Mouse (Mus musculus): ENCODE results near the gene Cops9. TPM values are rescaled to one million over a fixed set of nuclear protein-coding genes. Genes with fewer than 3 reads are reported as not detected.

The Cops9 gene
- polyA plus RNA-seq, 1 experiment from 2014 or later: 661 TPM

DNA sequence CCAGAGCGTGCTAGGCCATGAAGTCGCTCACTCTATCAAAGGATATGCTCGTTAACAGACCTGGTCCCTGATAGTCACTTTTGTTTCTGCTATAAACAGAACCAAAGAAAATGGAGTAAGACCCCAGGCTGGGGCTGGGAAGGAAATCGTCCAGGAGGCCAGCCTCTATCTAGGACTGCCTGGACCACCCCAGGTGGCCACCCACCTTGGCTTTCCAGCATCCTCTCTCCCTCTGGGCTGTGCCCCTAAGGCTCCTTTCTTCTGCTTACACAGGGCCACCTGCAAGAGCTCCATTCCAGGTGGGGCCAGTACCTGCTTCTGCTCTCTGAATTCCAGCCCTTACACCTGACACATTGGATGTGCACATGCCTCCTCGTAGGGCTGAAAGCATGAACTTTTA lies 9.6 kb downstream of the Cops9 start:
- no peak for ATAC-seq (ENCODE audit: low FRiP score)
- Histone ChIP-seq H3K36me3 (peaks cover 17% of the 10 kb centered on the region), H3K9ac (replicated peaks) (no peak overlapping the region), H3K27ac (replicated peaks) (no peak overlapping the region), H3K4me2 (no peak overlapping the region), H3K4me1 (peaks cover 11% of the 10 kb centered on the region; the same call in 1 of the 2 replicates), H3K27me3 (replicated peaks) (no peaks in the 10 kb centered on the region), H3K4me3 (replicated peaks) (no peak overlapping the region), H3K9me3 (replicated peaks) (no peaks in the 10 kb centered on the region)
- 86% methylated on average over 5 of the region's 5 CpGs for WGBS

GRCm38 (mm10) chr1:92628227-92628626 lies 13.6 kb downstream of the Cops9 start:
- H3K4me3 ChIP-seq (replicated peaks): no peak overlapping the region

GRCm38 (mm10) chr1:92618360-92618759 lies 23.4 kb downstream of the Cops9 start:
- no peak overlapping the region for H3K27ac ChIP-seq (replicated peaks)
- no peaks in the 10 kb centered on the region for H3K36me3 ChIP-seq
- H3K4me2 ChIP-seq: no peak overlapping the region
- H3K27me3 ChIP-seq (replicated peaks): no peaks in the 10 kb centered on the region; the same call in 1 of the 2 replicates
- H3K4me3 ChIP-seq (replicated peaks): no peak overlapping the region
- H3K4me1 ChIP-seq: no peaks in the 10 kb centered on the region
- no peak overlapping the region for H3K9ac ChIP-seq (replicated peaks)
- WGBS: 68% methylated on average over 4 of the region's 4 CpGs
- no peaks in the 10 kb centered on the region for H3K9me3 ChIP-seq (replicated peaks)
- ATAC-seq (ENCODE audit: low FRiP score): no peak

More at GRCm38 (mm10) chr1:92628227-92628626, 13.6 kb downstream of the Cops9 start:
- Histone ChIP-seq H3K36me3 (no peaks in the 10 kb centered on the region), H3K27me3 (replicated peaks) (no peaks in the 10 kb centered on the region), H3K4me2 (no peak overlapping the region), H3K9ac (replicated peaks) (no peak overlapping the region), H3K9me3 (replicated peaks) (no peaks in the 10 kb centered on the region), H3K4me1 (peaks cover 6% of the 10 kb centered on the region; the same call in 1 of the 2 replicates), H3K27ac (replicated peaks) (no peak overlapping the region)
- 36% methylated on average over 4 of the region's 4 CpGs for WGBS
- no peak for ATAC-seq (ENCODE audit: low FRiP score)

- no peak within 1 kb of the TSS for H3K4me2 ChIP-seq
- H3K27me3 ChIP-seq (replicated peaks): no peaks in the 10 kb centered on the region; the same call in none of the 2 replicates
- no peaks in the 10 kb centered on the region for H3K36me3 ChIP-seq
- no peaks in the 10 kb centered on the region for H3K4me1 ChIP-seq
- no peak within 1 kb of the TSS for H3K9ac ChIP-seq (replicated peaks)
- WGBS: 41% methylated on average over 2 of the region's 2 CpGs
- no peak within 1 kb of the TSS for H3K4me3 ChIP-seq (replicated peaks)
- no peak for ATAC-seq (ENCODE audit: low FRiP score)
- H3K27ac ChIP-seq (replicated peaks): no peak within 1 kb of the TSS
- H3K9me3 ChIP-seq (replicated peaks): no peaks in the 10 kb centered on the region
These were observed 24.3 kb downstream of the Cops9 start, which contains the start of gene Olfr12 for GRCm38 (mm10) chr1:92617488-92617887. Gene Olfr12, plus strand, starts transcription at chr1:92617788.

- H3K27ac ChIP-seq (replicated peaks): no peak overlapping the region
- H3K4me2 ChIP-seq: no peak overlapping the region
- no peak overlapping the region for H3K4me3 ChIP-seq (replicated peaks)
- H3K36me3 ChIP-seq: no peaks in the 10 kb centered on the region
- H3K9ac ChIP-seq (replicated peaks): no peak overlapping the region
- H3K27me3 ChIP-seq (replicated peaks): peaks cover 3% of the 10 kb centered on the region
- no peaks in the 10 kb centered on the region for H3K4me1 ChIP-seq
- H3K9me3 ChIP-seq (replicated peaks): no peaks in the 10 kb centered on the region
- 82% methylated on average over 1 of the region's 1 CpGs for WGBS
- no peak for ATAC-seq (ENCODE audit: low FRiP score)
These were observed 25.7 kb downstream of the Cops9 start for GRCm38 (mm10) chr1:92616046-92616445.

DNA sequence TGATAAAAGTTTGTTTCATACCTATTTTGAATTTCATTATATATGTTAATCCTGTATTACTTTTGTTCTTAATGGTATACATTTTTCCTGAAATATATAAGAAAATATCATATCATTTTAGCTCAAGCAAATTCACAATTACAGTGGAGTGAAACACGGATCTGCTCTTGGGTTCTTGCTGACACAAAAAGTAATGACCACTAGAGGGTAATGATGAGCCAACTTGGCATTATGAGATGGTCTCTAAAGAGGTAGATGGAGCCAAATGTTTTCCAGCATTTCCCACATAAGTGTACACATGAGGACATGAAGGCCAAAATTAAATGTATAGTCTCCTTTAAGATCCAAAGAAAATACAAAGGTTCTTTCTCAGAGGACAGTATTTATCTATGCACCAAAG lies 27.3 kb downstream of the Cops9 start:
- H3K4me2 ChIP-seq: no peak overlapping the region
- ATAC-seq (ENCODE audit: low FRiP score): no peak
- no peaks in the 10 kb centered on the region for H3K4me1 ChIP-seq
- peaks cover 5% of the 10 kb centered on the region; the same call in 1 of the 2 replicates for H3K27me3 ChIP-seq (replicated peaks)
- no peaks in the 10 kb centered on the region for H3K36me3 ChIP-seq
- WGBS: 11% methylated on average over 1 of the region's 1 CpGs
- no peak overlapping the region for H3K27ac ChIP-seq (replicated peaks)
- no peak overlapping the region for H3K4me3 ChIP-seq (replicated peaks)
- H3K9me3 ChIP-seq (replicated peaks): no peaks in the 10 kb centered on the region
- no peak overlapping the region for H3K9ac ChIP-seq (replicated peaks)

DNA sequence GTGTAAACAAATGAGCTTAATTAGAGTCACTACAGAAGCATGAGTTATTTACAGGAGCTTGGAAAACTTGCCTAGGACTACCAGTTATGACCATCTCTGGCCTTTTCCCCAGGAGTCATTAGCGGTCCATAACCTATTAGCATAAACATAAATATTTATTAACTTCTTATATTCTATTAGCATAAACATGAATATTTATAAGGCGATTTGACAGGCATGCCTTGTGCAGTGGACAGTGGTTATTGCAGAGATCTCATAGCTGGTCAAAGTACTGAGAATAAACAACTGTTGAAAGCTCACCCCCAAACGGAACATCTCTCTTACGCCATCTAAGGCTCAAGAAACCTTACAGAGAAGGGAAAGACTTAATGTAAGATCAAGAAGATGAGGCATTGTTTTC lies 28.6 kb downstream of the Cops9 start:
- Histone ChIP-seq H3K9ac (replicated peaks) (no peak overlapping the region), H3K36me3 (no peaks in the 10 kb centered on the region), H3K9me3 (replicated peaks) (no peaks in the 10 kb centered on the region), H3K4me1 (no peaks in the 10 kb centered on the region), H3K4me2 (no peak overlapping the region), H3K4me3 (replicated peaks) (no peak overlapping the region), H3K27me3 (replicated peaks) (peaks cover 8% of the 10 kb centered on the region; the same call in 1 of the 2 replicates), H3K27ac (replicated peaks) (no peak overlapping the region)
- ATAC-seq (ENCODE audit: low FRiP score): no peak
- 37% methylated on average over 4 of the region's 4 CpGs for WGBS

- Histone ChIP-seq H3K27ac (replicated peaks) (no peak overlapping the region), H3K9me3 (replicated peaks) (no peaks in the 10 kb centered on the region), H3K36me3 (no peaks in the 10 kb centered on the region), H3K9ac (replicated peaks) (no peak overlapping the region), H3K27me3 (replicated peaks) (peaks cover 8% of the 10 kb centered on the region; the same call in 1 of the 2 replicates), H3K4me1 (no peaks in the 10 kb centered on the region), H3K4me2 (no peak overlapping the region), H3K4me3 (replicated peaks) (no peak overlapping the region)
- ATAC-seq (ENCODE audit: low FRiP score): 0 out of 2 replicates have a peak, but pooled peaks have one; percentile 57
- WGBS: 9% methylated on average over 5 of the region's 5 CpGs
These were observed 30.8 kb downstream of the Cops9 start for GRCm38 (mm10) chr1:92611008-92611407.

GRCm38 (mm10) chr1:92607711-92608110 lies 34.1 kb downstream of the Cops9 start:
- WGBS: 85% methylated on average over 4 of the region's 4 CpGs
- H3K36me3 ChIP-seq: no peaks in the 10 kb centered on the region
- no peak overlapping the region for H3K27ac ChIP-seq (replicated peaks)

DNA sequence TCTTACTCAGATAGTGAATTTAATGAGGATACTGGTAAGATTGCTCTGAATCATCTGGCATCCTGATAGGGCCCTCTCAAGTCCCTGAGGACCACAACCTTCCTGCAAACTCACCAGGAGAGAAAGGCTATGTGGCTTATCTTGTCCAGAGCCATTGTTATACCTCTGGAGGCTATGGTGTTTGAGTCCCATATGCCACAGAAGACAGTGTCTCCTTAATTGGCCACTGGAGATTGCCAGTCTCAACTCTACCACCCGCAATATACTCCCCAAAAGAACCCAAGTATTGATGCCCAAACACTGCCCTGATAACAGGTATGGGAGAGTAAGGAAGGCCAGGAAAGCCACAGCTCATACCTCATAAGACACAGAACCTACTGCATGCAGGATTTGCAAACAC lies 36.3 kb downstream of the Cops9 start, which contains the start of gene Olfr1410:
Olfr1410 (plus strand) TSS at position 301 of the 400 bp plus-strand sequence.
- H3K4me1 ChIP-seq: no peaks in the 10 kb centered on the region
- H3K27me3 ChIP-seq (replicated peaks): peaks cover 6% of the 10 kb centered on the region; the same call in 1 of the 2 replicates
- H3K4me3 ChIP-seq (replicated peaks): no peak within 1 kb of the TSS
- no peak for ATAC-seq (ENCODE audit: low FRiP score)
- no peak within 1 kb of the TSS for H3K4me2 ChIP-seq
- H3K27ac ChIP-seq (replicated peaks): no peak within 1 kb of the TSS
- H3K9ac ChIP-seq (replicated peaks): no peak within 1 kb of the TSS
- 95% methylated on average over 1 of the region's 1 CpGs for WGBS
- no peaks in the 10 kb centered on the region for H3K9me3 ChIP-seq (replicated peaks)
- no peaks in the 10 kb centered on the region for H3K36me3 ChIP-seq

More at GRCm38 (mm10) chr1:92607711-92608110, 34.1 kb downstream of the Cops9 start:
- no peak overlapping the region for H3K4me3 ChIP-seq (replicated peaks)
- no peak overlapping the region for H3K4me2 ChIP-seq
- H3K9me3 ChIP-seq (replicated peaks): no peaks in the 10 kb centered on the region
- ATAC-seq (ENCODE audit: low FRiP score): no peak
- H3K9ac ChIP-seq (replicated peaks): no peak overlapping the region
- peaks cover 8% of the 10 kb centered on the region; the same call in 1 of the 2 replicates for H3K27me3 ChIP-seq (replicated peaks)
- H3K4me1 ChIP-seq: no peaks in the 10 kb centered on the region

GRCm38 (mm10) chr1:92596019-92596418 lies 45.8 kb downstream of the Cops9 start:
- H3K4me2 ChIP-seq: no peak overlapping the region
- H3K9ac ChIP-seq (replicated peaks): no peak overlapping the region
- H3K4me3 ChIP-seq (replicated peaks): no peak overlapping the region
- WGBS: 94% methylated on average over 3 of the region's 3 CpGs
- H3K27me3 ChIP-seq (replicated peaks): no peaks in the 10 kb centered on the region
- H3K4me1 ChIP-seq: no peaks in the 10 kb centered on the region
- H3K36me3 ChIP-seq: no peaks in the 10 kb centered on the region
- H3K27ac ChIP-seq (replicated peaks): no peak overlapping the region
- no peak for ATAC-seq (ENCODE audit: low FRiP score)
- H3K9me3 ChIP-seq (replicated peaks): no peaks in the 10 kb centered on the region

GRCm38 (mm10) chr1:92594111-92594510 lies 47.7 kb downstream of the Cops9 start, which contains the start of gene Olfr1411:
Gene Olfr1411, plus strand, starts transcription at chr1:92594411.
- no peaks in the 10 kb centered on the region for H3K4me1 ChIP-seq
- H3K36me3 ChIP-seq: no peaks in the 10 kb centered on the region
- H3K9ac ChIP-seq (replicated peaks): no peak within 1 kb of the TSS
- ATAC-seq (ENCODE audit: low FRiP score): no peak
- no peak within 1 kb of the TSS for H3K27ac ChIP-seq (replicated peaks)
- no peaks in the 10 kb centered on the region for H3K9me3 ChIP-seq (replicated peaks)
- no peak within 1 kb of the TSS for H3K4me2 ChIP-seq
- no peak within 1 kb of the TSS for H3K4me3 ChIP-seq (replicated peaks)
- H3K27me3 ChIP-seq (replicated peaks): no peaks in the 10 kb centered on the region

All from neural tube, embryonic 15.5 days (tissue).